Mouse (Mus musculus): ENCODE measurements at regions not wholly inside any gene's neighbourhood (a gene's known extent, or its start where the extent isn't known, plus 50 kb on each side); places are given as distances from the start of the nearest gene placed in this dataset.

GRCm38 (mm10) chr7:73637810-73638125 is 96.1 kb upstream of the Chd2 start:
- DNase-seq (ENCODE audit: low spot score): no peak

DNA sequence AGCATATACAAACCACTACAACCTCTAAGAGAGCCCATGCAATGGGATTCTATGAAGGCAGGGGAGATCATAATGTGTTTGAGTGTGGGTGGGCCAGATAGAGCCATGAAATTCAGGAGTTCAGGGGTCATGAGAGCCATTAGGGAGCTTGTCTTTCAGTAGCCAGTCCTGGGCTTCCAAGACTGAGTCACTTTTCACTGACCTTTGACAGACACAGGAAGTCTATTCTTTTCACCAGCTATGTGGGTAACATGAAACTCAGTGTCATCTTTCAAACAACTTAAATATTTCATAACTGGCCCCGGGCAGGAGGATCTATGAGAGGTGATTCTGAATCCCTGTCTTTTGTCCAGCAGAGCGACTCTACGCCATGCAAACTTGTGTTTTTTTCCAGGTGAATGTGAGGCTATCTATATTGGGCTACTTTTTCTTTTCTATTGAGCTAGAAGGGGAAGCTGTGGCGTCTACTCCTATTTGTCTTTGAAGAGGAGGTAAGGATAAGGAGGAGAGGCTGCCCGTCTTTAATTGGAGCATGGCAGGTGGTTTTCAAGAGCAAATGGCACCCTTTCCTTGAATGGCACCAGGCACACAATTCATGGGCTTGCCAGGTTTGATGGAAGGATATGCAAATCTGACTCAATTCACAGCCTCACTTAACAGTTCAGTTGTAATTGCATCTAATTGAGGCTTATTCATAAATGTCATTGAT is 95.6 kb upstream of the Chd2 start:
- no peak for DNase-seq (ENCODE audit: low spot score)

GRCm38 (mm10) chr7:73635422-73635821 is 93.8 kb upstream of the Chd2 start:
- no peak for DNase-seq (ENCODE audit: low spot score)

- no peak for DNase-seq (ENCODE audit: low spot score)
Observed at GRCm38 (mm10) chr7:73630790-73631189, 89.2 kb upstream of the Chd2 start.

DNA sequence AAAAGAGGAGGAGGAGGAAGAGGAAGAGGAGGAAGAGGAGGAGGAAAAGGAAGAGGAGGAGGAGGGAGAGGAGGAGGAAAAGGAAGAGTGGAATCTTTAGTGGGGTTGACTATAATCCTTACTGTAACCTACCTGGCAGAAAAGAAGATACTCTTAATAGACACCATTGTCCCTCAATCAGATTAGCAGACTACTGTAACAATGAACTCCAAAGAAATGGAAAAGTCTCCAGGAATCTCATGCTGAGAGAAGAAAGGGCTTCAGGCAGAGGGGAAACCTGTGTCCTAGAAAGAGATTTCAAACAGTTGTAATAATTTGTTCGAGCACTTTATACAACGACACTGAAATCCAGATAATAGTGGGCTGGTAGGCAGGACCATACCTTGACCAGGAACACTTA is 87.6 kb upstream of the Chd2 start:
- DNase-seq (ENCODE audit: low spot score): no peak

GRCm38 (mm10) chr7:73628071-73628470 is 86.4 kb upstream of the Chd2 start:
- DNase-seq (ENCODE audit: low spot score): peak; percentile 83

DNA sequence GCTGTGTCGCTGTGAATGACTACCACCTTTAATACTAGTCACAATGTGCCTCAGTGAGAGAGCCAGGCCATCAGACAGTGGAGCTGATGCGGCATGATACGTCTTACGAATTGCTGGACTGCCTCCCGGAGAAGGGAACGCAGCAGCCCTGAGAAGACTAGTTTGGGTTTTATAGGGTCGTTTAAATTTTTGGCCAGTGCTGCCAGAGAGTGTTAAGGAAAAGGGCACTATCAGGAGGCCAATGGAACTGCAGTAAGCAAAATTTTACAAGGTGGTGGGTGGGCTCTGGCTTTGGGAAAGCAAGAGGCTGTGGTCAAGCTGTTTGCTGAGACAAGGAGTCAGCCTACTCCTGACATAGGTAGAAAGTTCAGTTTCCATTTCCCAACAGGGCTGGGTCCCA is 84.7 kb upstream of the Chd2 start:
- no peak for DNase-seq (ENCODE audit: low spot score)

DNA sequence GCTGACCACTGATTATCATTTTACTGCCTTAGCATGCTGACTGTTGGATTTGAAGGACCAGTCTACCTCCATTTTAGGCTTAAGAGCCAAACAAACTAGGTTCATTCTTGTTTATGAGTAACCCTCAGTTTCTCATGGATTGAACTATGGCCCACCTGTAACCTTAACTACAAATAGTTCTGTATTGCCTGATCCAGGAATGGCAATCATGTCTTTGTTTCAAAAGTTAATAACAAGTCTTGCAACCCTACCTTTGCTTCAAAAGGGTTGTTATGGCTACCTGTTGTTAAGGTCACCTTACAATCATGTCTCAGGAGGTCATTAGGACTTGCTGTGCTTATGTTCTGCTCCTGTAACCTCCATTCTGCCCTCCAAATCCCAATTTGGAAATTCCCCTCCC is 84.0 kb upstream of the Chd2 start:
- DNase-seq (ENCODE audit: low spot score): no peak

GRCm38 (mm10) chr7:73624992-73625391 is 83.4 kb upstream of the Chd2 start:
- DNase-seq (ENCODE audit: low spot score): no peak

DNA sequence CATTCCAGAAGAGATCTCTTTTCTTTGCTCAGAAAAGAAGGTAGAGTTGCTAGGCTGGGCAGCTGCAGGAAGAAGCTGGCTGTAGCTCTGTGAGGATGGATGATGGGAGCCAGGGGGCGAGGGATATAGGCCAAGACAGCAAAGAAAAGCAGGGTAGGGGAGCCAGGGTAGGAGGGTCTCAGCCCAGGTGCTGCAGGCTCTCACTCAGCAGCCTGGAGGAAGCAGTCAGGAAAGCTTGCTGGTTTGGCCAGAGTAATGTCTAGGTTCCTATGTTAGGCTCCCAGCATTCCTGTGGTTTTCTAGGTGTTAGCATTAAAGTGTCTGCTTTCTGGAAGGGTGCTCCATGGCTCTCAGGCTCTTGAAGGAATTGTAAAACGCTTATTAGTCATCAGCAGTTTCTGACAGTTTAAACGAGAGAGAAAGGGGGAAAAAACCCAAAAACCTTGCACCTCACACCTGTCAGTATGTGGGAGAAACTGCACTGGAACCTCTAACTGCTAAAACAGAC is 82.5 kb upstream of the Chd2 start:
- no peak for DNase-seq (ENCODE audit: low spot score)

DNA sequence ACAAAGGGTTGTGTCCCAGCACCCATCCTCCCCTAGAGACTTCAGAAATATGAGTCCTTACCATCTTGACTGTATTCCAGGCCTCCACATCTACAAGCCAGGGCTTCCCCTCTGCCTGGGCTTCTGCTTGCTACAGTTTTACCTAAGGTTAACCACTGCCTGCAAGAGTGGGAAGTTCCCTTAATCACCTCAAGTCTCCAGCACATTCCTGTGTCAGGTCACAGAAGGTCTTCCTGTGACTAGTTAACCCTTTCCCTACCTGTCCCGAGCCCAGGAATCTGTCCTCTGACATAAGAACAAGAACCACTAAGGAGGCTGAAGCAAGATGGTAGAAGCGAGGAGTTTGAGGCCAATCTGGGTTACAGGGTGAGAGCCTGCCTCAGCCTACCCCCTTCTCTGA is 80.8 kb upstream of the Chd2 start:
- DNase-seq (ENCODE audit: low spot score): no peak

DNA sequence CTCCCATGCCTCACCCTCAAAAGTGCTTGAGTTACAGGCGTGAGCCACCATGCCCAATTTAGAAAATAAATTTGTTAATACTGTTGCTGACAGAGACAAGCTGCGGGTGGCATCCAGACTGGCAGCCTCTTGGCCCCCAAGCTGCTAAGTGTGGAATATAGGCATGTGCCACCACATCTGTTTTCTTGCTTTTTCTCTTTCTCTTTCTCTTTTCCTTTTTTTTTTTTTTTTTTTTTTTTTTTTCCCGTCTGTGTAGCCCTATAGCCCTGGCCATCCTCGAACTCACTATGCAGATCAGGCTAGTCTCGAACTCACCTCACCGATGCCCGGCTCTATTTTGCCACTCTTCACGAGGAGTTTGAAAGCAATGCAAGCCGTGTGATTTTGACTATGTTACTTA is 78.7 kb upstream of the Chd2 start:
- no peak for DNase-seq (ENCODE audit: low spot score)

GRCm38 (mm10) chr7:73618758-73619416 is 77.3 kb upstream of the Chd2 start:
- peak; percentile 33 for DNase-seq (ENCODE audit: low spot score)

GRCm38 (mm10) chr7:73617910-73618757 is 76.5 kb upstream of the Chd2 start:
- DNase-seq (ENCODE audit: low spot score): peak; percentile 99

DNA sequence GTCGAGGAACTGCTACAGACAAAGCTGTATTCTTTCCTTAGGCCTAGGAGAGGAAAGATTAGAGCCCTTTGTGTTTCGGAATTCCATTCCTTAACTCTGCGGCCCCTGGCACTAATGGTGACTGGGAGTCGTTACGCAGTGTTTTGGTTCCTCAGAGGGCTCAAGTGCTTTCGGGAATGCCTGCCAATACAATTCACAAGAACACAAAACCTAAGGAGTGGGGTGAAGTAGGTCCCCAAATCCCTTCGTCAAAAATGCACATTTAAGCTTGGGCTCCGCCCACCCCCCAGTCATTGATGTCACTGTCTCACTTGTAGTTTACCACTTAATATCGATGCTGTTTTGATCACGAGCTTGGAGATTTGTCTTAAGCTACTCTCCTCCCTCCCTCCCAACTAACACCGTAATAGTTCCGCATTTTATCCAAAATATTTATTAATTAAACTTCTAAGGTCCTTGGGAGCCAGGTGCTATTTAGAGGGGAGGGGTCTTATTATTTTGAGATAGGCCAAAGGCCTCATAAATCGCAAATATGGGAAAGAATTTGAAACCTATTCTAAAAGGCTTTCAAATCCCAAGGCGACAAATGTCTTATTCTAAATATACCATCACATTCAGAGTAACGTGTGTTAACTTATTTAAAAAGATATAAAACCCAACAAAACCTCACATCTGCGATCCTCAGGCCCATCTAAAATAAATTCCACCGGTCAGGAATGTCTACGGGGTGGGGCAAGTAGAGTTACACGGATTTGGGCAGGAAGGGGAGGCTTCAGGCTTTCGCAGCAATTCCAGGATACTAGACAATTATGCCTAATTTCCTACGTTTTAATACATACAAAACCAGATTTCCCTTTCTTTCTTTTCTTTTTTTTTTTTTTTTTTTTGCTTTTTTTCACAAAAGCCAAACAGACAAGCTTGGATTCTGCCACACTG is 75.6 kb upstream of the Chd2 start:
- peak; percentile 67 for DNase-seq (ENCODE audit: low spot score)

GRCm38 (mm10) chr7:73616015-73616414 is 74.4 kb upstream of the Chd2 start:
- DNase-seq (ENCODE audit: low spot score): no peak

- DNase-seq (ENCODE audit: low spot score): no peak
Observed at GRCm38 (mm10) chr7:73614840-73615555, 73.4 kb upstream of the Chd2 start.

GRCm38 (mm10) chr7:73614341-73614740 is 72.7 kb upstream of the Chd2 start:
- DNase-seq (ENCODE audit: low spot score): no peak

DNA sequence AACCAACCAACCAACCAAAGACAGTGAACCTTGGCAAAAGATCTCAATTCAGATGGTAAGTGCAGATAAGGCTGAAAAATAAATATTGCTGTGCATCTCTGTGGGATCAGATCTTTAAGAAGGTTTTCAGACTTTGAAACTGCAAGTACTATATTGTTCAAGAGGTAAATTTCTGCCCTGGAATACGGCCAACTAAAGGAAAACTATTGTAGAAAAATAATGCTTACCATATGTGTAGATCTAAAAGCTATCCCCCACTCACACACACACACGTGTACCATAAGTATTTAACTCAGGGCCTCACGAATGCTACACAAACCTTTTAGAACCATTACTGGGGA is 71.1 kb upstream of the Chd2 start:
- DNase-seq (ENCODE audit: low spot score): no peak

GRCm38 (mm10) chr7:73611866-73612751 is 70.5 kb upstream of the Chd2 start:
- DNase-seq (ENCODE audit: low spot score): no peak

Data from gastrocnemius, adult 18-20 months (tissue).